Mouse (Mus musculus) large intestine, adult 2 months (tissue): ENCODE data around the gene Zc3h18. TPM values are rescaled to one million over a fixed set of nuclear protein-coding genes. Genes with fewer than 3 reads are reported as not detected.

Source experiments
- DNase-seq: peaks from one replicate; pipeline ENCODE4 v3.0.0-alpha.2; 2012; ENCODE audit warnings: low read depth, low spot score
- WGBS: fragments of 180-500 bp; shearing (Covaris S2); methylation state at CpG from one replicate; pipeline ENCODE4 v1.1.7; 2018; 5-methylcytosine and 5-hydroxymethylcytosine counted together
- polyA plus RNA-seq: library from polyadenylated mRNA; depleted of rRNA; stranded (reverse); fragments of >200 nt; gene quantifications from 2 replicates; pipeline ENCODE4 v1.2.3, GENCODE M21; 2012; rRNA removed

Gene Zc3h18
- polyA plus RNA-seq, 1 experiment: 18.6 TPM

DNA sequence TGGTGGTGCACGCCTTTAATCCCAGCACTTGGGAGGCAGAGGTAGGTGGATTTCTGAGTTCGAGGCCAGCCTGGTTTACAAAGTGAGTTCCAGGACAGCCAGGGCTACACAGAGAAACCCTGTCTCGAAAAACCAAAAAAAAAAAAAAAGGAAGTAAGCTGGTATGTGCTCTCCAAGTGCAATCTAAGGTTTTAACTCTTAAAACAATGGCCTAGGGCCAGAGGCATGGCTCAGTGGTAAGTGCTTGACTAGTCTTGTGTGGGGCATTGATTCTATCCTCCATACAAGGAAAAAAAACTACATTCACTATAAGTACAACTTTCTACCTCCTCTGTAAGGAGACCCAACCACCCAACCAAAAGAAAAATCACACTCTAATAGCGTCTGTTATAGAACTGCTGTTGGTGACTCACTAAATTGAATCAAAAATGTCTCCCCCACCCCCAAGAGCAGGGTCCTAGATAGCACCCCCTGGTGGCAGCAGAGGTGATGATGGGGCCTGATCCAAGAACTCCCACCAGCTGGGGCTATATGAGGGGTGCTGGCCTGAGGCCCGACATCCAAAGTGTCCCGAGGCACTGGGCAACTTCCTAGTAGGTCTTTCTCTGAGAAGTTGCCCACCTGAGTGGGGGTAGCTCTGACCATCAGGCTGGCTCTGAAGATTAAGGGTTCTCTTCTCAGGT, 83.0 kb downstream of the Zc3h18 start:
- DNase-seq: no peak
- WGBS: 64% methylated on average over 6 of the region's 6 CpGs

DNA sequence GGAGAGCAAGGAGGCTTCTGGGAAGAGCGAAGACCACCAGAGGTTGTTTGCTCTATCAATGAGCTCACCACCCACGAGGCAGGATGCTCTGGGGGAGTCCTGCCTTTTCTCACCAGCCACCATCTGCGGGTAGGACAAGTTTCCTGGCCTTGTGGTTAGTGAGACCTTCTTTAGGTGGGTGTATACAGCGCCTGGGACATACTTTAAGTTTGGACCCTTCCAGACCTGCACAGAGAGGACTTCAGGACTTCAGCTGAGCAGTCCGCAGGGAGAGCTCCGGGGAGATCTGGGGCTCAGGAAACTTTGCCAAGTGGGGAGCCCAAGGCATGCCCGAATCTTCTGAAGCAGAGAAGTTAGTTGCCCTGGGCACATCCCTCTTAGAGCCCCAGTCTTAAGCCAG, 83.6 kb downstream of the Zc3h18 start:
- WGBS: 23% methylated on average over 7 of the region's 7 CpGs
- no peak for DNase-seq

DNA sequence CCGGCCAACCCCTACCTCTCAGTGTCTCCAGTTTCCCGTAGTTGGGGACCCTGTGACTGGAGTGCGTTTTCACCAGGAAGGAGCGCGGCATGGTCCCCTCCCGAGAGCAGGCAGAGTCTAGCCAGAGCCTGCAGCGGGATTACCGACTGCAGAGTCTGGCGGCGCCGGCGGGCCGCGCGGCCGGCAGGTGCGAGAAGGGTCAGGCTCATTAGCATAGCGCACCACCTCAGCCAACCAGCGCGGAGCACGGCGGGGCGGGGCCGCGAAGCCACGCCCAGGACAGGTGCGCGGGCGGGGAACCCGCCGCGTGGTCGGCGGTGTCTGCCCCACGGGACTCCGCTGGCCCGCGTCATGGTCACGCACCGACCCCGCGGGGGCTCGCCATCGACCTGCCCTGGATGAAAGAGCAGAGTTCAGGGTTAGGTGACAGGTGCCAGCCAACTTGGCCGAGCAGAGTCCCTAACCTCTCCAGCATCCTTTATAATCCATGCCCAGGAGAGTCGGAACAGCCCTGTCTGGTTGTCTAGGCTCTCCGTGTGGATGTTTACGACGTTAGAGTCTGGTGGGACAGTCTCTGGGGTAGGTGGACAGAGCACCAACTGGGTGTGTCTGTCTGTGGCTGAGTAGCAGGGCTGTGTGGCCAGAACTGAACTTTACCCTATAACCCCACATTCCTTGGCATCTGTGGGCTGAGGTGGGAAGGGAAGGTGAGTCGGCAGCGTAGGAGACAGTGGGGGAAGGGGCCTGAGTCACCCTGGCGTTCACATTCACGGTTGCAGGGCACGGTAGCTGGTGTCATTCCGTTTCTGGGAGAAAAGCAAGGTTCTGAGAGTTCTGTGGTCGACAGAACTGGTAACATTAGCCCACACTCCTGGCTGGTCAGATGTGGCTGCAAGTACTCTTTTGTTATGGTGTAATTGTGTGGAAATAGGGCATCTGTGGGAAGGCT, 84.4 kb downstream of the Zc3h18 start, which contains the start of gene Snai3:
Snai3 (minus strand) TSS at position 210 of the 949 bp plus-strand sequence.
- DNase-seq: peak; percentile 42
- WGBS: 2% methylated on average over 56 of the region's 56 CpGs

DNA sequence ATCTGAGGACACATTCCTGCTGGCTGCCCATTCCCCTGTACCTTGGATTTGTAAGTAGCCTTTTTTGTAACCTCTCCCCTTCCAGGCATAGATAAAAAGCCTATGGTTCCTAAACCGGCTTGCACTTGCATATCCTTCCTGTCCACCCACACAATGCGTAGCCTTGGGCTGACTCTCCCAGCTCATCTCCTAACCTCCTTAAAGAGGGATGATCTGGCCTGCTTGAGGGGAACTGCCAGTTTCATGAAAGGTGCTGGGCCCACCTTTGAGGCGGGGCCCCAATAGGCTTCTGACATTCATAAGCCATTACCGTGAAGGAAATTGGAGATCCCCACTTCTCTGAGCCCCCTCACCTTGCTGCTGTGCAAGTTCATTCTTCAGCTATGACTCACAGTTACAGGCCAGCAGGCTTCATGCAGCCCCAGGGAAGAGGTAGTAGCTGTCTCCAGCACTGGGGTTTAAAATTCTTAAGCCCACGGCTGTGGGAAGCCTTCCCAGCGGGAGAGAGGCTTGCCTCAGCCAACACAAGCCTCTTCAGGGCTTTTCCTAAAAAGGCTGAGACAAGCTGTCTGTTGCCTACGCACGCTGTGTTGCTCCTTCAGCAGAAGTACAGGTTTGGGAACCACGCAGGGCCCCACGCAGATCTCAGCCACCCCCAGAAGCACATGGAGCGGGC, 85.2 kb downstream of the Zc3h18 start:
- 78% methylated on average over 11 of the region's 11 CpGs for WGBS

DNA sequence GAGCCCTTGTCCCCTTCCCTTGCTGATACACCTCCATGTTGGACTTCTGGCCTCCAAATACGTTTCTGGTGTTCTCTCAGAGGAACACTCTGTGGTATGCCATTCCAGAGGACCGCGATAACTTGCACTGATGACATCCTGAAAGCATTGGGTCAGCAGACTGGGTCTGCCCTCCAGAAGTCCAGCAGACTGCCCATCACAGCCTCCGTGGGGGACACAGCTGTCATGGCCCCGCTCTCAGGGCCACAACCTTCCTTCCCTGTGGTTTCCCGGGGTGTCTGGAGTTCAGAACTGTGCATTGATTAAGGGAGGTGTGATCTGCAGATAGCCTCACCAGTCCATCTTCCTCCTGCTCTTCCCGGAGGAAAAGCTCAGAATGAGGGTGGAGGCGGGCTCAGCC, 86.1 kb downstream of the Zc3h18 start:
- no peak for DNase-seq
- WGBS: 83% methylated on average over 8 of the region's 8 CpGs

More for the DNA sequence above, 85.2 kb downstream of the Zc3h18 start:
- no peak for DNase-seq

DNA sequence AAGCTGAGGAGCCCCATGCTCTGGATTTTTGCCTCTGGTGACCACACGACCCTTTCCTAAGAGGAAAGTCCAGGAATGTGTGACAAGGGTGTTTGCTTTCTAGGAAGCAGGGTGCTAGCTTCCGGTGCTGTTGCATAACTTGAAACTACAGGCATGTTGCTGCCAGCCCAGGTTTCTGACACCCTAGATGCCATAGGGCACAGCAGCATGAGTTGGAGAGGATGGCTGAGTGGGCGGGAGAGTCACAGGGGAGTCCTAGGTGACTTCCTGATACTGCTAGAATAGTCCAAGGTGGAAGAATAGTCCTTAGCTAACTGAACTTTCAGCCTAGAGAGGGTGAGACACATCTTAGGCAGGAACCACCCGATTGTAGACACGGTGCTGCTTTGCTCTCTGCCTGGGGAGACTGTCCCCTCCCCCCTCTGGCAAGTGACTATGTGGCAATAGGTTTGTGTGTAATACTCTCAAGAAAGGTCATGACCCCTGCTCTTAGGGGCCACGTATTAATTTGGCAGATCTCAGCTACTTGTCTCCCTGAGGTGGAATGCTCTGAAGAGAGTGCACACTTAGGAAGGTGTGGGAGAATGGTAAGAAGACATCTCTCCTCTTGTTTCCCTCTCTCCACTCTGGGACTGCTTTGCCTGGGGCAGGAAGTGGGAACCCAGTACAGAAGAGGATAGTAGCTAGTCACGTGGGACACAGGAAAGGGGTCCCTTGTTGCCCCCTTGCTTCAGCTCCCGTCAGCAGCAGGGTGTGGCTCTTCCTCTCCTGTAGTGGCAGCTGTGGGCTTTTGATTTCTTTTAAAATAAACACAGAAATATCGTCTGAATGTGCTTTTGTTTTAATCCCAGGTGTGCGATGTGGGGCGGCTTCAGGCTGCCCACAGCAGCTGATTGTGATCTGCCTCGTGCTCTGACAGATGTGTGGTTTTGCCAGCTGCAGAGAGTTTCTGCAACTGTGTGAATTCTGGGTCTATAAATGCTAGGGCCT, 87.5 kb downstream of the Zc3h18 start:
- 29% methylated on average over 12 of the region's 12 CpGs for WGBS

DNA sequence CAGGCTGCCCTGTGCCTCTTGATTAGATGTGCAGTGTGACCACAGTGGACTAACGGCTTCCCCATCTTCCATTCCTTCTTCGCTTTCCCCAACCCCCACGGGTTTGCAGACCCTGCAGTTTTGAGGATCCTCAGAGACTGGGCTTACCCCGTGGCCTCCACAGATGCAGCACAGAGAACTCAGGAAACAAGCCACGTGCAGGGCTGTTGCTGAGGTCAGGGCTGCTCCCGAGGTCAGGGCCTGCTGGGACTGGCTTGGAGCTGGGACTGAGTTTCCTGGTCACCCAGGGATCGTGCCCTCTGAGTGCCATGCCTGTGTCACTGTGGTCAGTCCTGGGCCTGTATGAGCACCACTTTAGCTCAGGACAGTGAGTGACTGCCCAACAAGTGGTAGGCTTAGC, 88.6 kb downstream of the Zc3h18 start:
- 79% methylated on average over 7 of the region's 7 CpGs for WGBS
- DNase-seq: no peak

More for the DNA sequence above, 87.5 kb downstream of the Zc3h18 start:
- DNase-seq: no peak

Other genes with a start within 250 kb of the Zc3h18 start
- gene Zfpm1, start 94.5 kb upstream of the Zc3h18 start, polyA plus RNA-seq: 24.6 and 51.1 TPM in 2 replicates
- not detected in 2 replicates for gene Trhr2, start 15.9 kb upstream of the Zc3h18 start, polyA plus RNA-seq
- 0.21 and 0.41 TPM in 2 replicates for gene Il17c, start 45.4 kb downstream of the Zc3h18 start, polyA plus RNA-seq
- gene Cyba, start 56.3 kb downstream of the Zc3h18 start, polyA plus RNA-seq: 240 and 254 TPM in 2 replicates
- 45.0 and 54.8 TPM in 2 replicates for gene Mvd, start 66.8 kb downstream of the Zc3h18 start, polyA plus RNA-seq
- gene Snai3, start 84.1 kb downstream of the Zc3h18 start, polyA plus RNA-seq: 1.4 and 1.6 TPM in 2 replicates
- gene Rnf166, start 99.5 kb downstream of the Zc3h18 start, polyA plus RNA-seq: 49.6 and 52.5 TPM in 2 replicates
- gene Ctu2, start 99.5 kb downstream of the Zc3h18 start, polyA plus RNA-seq: 20.8 and 27.6 TPM in 2 replicates
- gene Piezo1, start 174.7 kb downstream of the Zc3h18 start, polyA plus RNA-seq: 35.4 and 38.3 TPM in 2 replicates
- 42.7 and 43.0 TPM in 2 replicates for gene Cdt1, start 191.4 kb downstream of the Zc3h18 start, polyA plus RNA-seq
- 318 and 399 TPM in 2 replicates for gene Aprt, start 200.3 kb downstream of the Zc3h18 start, polyA plus RNA-seq
- gene Galns, start 234.9 kb downstream of the Zc3h18 start, polyA plus RNA-seq: 19.1 and 24.5 TPM in 2 replicates
- 165 and 169 TPM in 2 replicates for gene Trappc2l, start 235.0 kb downstream of the Zc3h18 start, polyA plus RNA-seq
- 0.07 and 0.10 TPM in 2 replicates for gene Pabpn1l, start 246.1 kb downstream of the Zc3h18 start, polyA plus RNA-seq